Mouse (Mus musculus) left cerebral cortex, adult 18-20 months (tissue): ENCODE data around the gene Smyd1. TPM values are rescaled to one million over a fixed set of nuclear protein-coding genes. Genes with fewer than 3 reads are reported as not detected.
"Not testable (repeated sequence)": the region's sequence is repeated elsewhere in the genome, so short reads cannot be mapped to it uniquely, and the experiment has no call there.

ENCODE experiments used
- DNase-seq, 2 experiments: peaks; one replicate each; pipeline ENCODE4 v3.0.0; 2021 to 2022; ENCODE audit warnings: low spot score in 2 of 2, mixed read lengths in 1 of 2
- total RNA-seq, 2 experiments: library from RNA; stranded (reverse); gene quantifications; 2 replicates each; pipeline ENCODE4 v1.2.3; 2021

The Smyd1 gene
- total RNA-seq, 2 experiments from 2014 or later = 0.16 to 0.70 TPM

- no peak for DNase-seq
Measured at GRCm38 (mm10) chr6:71329881-71330280, 7.8 kb upstream of the Smyd1 start.

GRCm38 (mm10) chr6:71324816-71325215 is 2.8 kb upstream of the Smyd1 start:
- no peak for DNase-seq

- DNase-seq = no peak
Measured at GRCm38 (mm10) chr6:71322491-71322921, 473 bp upstream of the Smyd1 start, which contains the start of gene Cd8b1. TSS of gene Cd8b1 (plus strand) at chr6:71322788.

DNA sequence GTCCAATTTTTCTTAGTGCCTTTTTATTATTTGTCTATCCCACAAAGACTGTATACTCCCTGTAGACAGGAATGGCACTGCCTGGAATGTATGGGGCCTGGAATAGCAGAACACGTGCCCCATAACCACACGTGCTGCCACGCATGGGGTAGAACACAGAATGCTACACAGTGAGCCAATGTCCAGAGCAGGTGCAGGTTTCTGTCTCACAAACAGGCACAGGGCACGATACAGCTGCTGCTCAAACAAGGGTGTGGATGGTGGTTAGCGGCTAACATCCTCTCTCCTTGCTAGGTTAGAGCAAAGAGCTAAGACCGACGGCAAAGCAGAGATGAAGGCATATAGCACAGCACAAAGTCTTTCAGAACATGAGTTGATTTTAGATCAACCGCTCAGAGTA is 14.5 kb downstream of the Smyd1 start:
- DNase-seq = no peak

DNA sequence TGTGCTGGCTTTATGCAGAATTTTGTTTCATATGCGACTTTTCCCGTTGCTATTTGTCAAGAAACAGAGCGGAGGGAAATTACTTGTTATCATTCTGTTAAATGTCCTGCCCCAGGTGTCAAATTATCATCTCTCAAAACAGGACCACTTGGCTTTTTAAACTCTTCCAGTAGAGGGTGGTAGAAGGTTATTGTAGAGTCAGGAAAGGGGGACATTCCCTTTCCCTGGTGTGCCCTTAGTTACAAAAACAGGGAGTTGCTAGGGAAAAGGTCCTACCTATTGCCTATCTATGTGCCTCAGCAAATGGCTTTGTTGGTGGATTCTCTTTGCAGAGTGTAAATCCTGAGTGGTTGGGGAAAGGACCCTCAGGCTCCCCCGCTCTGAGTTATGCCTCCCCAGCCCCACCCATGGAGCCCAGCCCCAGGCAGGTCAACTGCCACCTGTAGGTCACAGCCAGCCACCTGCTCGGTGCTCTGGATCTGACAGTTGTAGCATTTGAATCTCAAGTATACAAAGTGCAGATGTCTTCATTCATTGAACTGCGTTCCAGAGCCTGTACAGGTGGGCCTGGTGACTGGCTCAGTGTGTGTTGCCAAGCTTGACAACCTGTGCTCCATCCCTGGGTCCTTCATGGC is 19.8 kb downstream of the Smyd1 start:
- no peak for DNase-seq

GRCm38 (mm10) chr6:71298751-71299150 is 23.3 kb downstream of the Smyd1 start:
- no peak for DNase-seq

DNA sequence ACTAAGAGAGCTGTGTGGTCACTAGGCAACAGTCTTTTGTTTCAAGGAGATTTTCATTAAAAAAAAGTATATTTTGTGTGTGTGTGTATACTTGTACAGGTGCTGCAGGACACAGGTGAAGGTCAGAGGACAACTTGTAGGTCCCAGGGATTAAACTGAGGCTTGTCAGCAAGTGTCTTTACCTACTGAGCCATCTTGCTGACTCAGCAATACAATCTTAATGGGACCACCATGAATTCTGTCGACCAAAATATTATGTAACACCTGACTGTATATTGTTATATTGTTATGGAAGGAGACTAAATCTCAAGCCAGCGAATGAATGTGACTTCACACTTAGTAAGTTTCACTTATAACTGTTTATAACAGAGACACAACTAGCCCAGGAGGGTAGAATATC is 24.0 kb downstream of the Smyd1 start:
- no peak for DNase-seq

- DNase-seq = no peak
Measured at GRCm38 (mm10) chr6:71295303-71295702, 26.7 kb downstream of the Smyd1 start.

- DNase-seq = no peak
Measured at GRCm38 (mm10) chr6:71293509-71293908, 28.5 kb downstream of the Smyd1 start.

GRCm38 (mm10) chr6:71279418-71279817 is 42.6 kb downstream of the Smyd1 start:
- no peak for DNase-seq

DNA sequence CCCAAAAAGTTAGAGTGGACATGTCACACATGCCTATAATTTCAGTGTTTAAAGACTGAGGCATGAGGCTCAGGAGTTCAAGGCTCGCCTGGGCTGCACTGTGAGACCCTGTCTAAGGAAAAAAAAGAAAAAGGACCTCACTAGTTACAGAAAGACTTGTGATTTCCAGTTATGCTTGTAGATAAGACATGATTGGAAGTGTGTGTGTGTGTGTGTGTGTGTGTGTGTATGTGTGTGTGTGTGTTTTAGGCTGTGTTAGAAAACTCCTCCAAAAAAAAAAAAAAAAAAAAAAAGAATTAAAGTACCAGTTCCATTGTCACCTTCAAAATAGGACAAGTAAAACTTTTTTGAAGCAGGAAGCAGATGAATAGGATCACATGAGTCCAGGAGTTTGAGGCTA is 47.4 kb downstream of the Smyd1 start:
- DNase-seq = no peak

- DNase-seq = no peak
Measured at GRCm38 (mm10) chr6:71273715-71274114, 48.3 kb downstream of the Smyd1 start.

DNA sequence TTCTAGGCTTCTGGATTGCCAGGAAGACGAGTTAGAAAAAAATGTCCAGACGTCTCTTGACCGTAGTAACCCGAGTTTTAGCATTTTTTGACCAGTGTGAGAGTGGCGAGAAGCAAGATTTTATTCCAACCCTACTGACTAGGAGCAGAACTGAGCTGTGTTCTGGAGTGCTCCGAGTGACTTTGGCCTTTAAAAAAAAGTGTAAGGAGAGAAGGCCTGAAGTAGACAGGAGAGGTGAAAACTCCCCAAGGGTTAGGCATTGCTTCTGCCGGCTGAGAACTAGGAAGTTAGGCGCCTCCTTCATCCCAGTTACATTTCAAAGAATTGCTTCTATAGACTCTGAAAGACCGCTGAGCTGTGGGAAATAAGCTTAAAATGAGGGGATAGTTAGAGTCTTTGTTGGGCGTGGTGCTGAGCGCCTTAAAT is 49.7 kb downstream of the Smyd1 start:
- no peak for DNase-seq

DNA sequence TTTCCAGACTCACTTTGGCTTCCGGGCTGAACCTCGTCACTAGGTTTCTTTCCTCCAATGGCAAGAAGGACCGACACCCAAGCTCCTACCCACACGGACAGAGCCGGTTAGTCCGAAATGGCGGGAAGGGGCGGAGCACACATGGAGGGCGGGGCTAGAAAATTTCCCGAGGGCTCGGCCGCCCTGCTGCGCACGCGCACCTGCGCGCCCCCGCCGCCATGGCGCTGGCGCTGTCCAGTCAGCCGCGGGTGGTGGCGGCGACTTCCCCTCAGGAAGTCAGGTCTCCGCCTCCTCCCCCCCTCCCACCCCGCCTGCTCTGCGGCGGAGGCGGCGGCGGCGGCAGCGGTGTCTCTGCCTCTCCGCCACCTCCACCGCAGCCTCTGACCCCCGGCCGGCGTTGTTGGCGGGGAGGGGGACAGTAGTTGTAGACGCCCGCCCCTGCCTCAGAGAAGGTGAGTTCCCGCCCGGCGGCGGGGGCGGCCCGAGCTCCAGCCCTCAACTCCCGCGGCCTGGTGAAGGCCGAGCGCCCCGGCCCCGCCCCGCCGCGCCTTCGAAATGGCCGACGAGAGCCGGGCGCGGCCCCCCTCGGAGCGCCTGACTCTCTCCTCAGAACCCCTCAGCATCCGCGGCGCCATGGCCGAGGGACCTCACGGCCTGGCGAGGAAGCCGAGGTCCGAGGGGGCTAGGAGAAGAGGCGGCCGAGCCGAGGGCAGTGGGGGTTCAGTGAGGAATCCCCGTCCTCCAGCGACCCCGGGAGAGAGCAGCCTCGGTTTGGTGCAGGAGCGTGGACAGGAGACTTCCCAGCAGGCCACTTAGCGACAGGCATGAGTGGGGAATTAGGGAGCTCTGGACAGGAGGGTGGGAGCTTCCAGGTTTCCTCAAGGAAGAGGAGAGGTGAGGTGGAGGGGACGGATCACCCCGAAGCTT is 50.4 kb downstream of the Smyd1 start, which contains the start of gene Krcc1:
Gene Krcc1 (plus strand): TSS at position 289 of the 927 bp plus-strand sequence.
- DNase-seq = peak; percentile 94 to 96

DNA sequence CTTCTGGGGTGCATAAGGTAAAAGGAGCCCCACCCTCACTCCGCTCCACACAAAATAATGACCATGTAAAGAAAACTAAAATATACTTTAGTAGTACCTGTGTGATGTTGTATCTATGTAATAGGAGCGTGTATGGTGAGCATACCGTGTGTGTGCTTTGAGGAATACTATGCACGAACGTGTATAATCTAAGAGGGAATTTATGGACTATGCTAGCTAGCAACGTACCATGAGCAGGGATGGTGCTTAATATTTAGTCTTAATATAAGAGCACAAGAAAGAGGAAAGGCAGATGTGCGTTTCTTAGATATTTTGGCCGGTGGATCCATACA is 51.0 kb downstream of the Smyd1 start:
- no peak for DNase-seq

DNA sequence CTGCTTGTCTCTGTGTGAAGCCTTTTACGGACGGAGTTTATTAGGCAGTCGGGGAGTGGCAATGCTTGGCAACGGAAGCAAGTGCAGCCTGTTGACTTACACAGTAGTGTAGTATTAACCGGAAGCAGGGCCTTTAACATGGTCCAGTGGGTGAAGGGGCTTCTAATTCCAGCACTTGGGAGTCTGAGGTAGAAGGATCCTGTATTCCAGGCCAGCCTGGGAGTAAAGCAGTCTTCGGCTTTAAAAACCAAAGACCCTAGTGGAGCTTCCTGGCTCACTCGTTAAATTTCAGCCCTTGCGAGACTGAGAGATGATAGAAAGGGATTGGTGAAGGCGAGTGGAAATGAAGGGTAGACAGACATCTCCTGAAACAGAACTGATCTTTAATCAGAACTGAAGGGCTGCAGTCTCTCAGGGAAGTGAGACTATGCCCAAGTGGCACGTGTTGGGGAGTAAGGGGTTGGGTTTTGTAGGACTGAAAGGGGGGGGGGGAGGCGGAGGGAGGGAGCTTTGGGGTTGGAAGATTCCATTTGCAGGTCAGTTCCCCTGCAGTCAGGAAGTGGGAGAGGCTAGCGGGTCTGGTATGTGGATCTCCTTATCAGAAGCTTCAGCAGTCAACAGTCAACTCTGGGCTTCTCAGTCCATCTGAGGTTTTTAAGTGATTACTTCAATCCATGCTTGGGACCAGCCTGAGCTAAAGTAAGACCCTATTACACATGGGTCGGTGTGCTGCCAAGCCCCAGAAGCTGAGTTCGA is 51.6 kb downstream of the Smyd1 start:
- no peak for DNase-seq

DNA sequence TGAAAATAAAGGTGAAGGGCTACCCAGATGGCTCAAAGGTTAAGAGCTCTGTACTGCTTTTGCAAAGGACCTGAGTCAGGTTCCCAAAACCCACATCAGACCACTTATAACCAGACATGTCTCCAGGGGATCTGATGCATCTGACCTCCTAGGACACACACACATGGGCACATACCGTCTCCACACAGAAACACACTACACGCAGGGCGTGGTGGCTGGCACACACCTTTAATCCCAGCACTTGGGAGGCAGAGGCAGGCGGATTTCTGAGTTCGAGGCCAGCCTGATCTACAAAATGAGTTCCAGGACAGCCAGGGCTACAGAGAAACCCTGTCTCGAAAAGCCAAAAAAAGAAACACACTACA is 52.4 kb downstream of the Smyd1 start:
- DNase-seq = not testable (repeated sequence)

- DNase-seq = no peak
Measured at GRCm38 (mm10) chr6:71268929-71269685, 52.9 kb downstream of the Smyd1 start.

GRCm38 (mm10) chr6:71267603-71268002 is 54.4 kb downstream of the Smyd1 start:
- not testable (repeated sequence) for DNase-seq

DNA sequence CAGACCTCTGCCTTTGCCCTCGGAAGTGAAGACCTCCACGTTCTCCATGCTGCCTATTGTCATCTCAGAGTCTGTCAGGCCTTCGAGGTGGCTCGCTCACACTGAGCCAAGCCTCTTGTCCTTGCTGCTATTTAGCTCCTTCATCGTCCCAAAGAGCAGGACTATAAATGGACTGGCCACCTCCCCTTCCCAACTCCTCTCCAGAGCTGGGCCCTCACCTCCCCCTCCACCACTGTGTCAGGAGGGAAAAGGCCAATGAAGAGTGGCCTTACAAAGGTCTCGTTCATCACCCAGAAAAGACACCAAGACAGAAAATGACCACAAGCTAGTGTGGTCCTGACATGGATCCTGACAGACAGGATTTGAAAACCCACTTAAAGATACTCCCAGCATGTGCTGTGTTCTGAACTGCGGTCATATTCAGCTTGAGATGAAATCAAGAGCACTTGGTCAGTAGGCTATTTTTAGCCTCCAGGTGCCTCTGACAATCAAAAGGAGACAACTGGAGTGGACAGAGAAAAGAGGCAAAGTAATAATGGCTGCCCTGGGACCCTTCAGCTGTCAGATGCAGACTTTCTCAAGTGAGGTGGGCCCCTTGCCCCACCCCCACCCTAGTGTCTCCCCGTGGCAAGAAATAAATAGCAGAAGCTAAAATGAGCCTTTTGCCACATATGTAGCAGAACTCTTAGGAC is 59.7 kb downstream of the Smyd1 start:
- no peak for DNase-seq
